Mouse (Mus musculus) hindbrain, embryonic 13.5 days (tissue): ENCODE measurements at regions not wholly inside any gene's neighbourhood (a gene's known extent, or its start where the extent isn't known, plus 50 kb on each side); places are given as distances from the start of the nearest gene placed in this dataset.

Experiments
- ATAC-seq: fragments of 200-750 bp; cut with Nextera tagmentation; 2 replicates; pipeline ENCODE4 v1.8.0; 2017; ENCODE audit warnings: moderate TSS enrichment; ENCODE audit not compliant: low FRiP score
- H3K27ac ChIP-seq: fragments of 300-500 bp; sonication (generic); 2 replicates; pipeline ENCODE4 v1.5.1; 2015; ENCODE audit warnings: inconsistent platforms, mild to moderate bottlenecking, moderate library complexity
- H3K27me3 ChIP-seq: fragments of 300-500 bp; sonication (generic); 2 replicates; pipeline ENCODE4 v1.6.1; 2015; ENCODE audit warnings: mild to moderate bottlenecking, inconsistent platforms
- H3K36me3 ChIP-seq: fragments of 300-500 bp; sonication (generic); 2 replicates; pipeline ENCODE4 v1.6.1; 2015; ENCODE audit warnings: mild to moderate bottlenecking, inconsistent platforms
- H3K4me1 ChIP-seq: fragments of 300-500 bp; sonication (generic); replicated peaks from 2 replicates; pipeline ENCODE4 v1.6.1; 2015; ENCODE audit warnings: inconsistent platforms
- H3K4me2 ChIP-seq: fragments of 300-500 bp; sonication (generic); 2 replicates; pipeline ENCODE4 v1.6.1; 2015; ENCODE audit warnings: inconsistent platforms, mild to moderate bottlenecking, moderate library complexity
- H3K4me3 ChIP-seq: fragments of 300-500 bp; sonication (generic); 2 replicates; pipeline ENCODE4 v1.5.1; 2015; ENCODE audit warnings: mild to moderate bottlenecking, inconsistent platforms
- H3K9ac ChIP-seq: fragments of 300-500 bp; sonication (generic); 2 replicates; pipeline ENCODE4 v1.6.1; 2015; ENCODE audit warnings: mild to moderate bottlenecking, inconsistent platforms
- H3K9me3 ChIP-seq: fragments of 300-500 bp; sonication (generic); 2 replicates; pipeline ENCODE4 v1.6.1; 2016; ENCODE audit warnings: inconsistent platforms
- WGBS: fragments of 180-500 bp; shearing (Covaris S2); methylation state at CpG from one replicate; pipeline ENCODE4 v1.1.7; 2015; 5-methylcytosine and 5-hydroxymethylcytosine counted together

GRCm38 (mm10) chr15:52166595-52167443 lies 1717.9 kb upstream of the Gm7489 start:
- Histone ChIP-seq H3K27ac (no peak overlapping the region), H3K27me3 (no peaks in the 10 kb centered on the region), H3K4me2 (no peak overlapping the region), H3K9me3 (no peaks in the 10 kb centered on the region), H3K36me3 (no peaks in the 10 kb centered on the region), H3K9ac (no peak overlapping the region), H3K4me3 (no peak overlapping the region), H3K4me1 (peaks cover 8% of the 10 kb centered on the region)
- ATAC-seq, result no peak
- 66% methylated on average over 10 of the region's 10 CpGs for whole genome bisulfite sequencing

GRCm38 (mm10) chr15:52167811-52168210 lies 1716.9 kb upstream of the Gm7489 start:
- no peak overlapping the region for H3K4me3 ChIP-seq
- no peak overlapping the region for H3K27ac ChIP-seq
- no peak for ATAC-seq
- H3K27me3 ChIP-seq, result no peaks in the 10 kb centered on the region
- H3K9ac ChIP-seq, result no peak overlapping the region
- no peaks in the 10 kb centered on the region; the same call in 1 of the 2 replicates for H3K4me1 ChIP-seq
- H3K4me2 ChIP-seq, result no peak overlapping the region
- H3K36me3 ChIP-seq, result no peaks in the 10 kb centered on the region
- 88% methylated on average over 5 of the region's 5 CpGs for WGBS
- no peaks in the 10 kb centered on the region for H3K9me3 ChIP-seq

- Histone ChIP-seq H3K4me3 (no peak overlapping the region), H3K4me1 (no peaks in the 10 kb centered on the region), H3K4me2 (no peak overlapping the region), H3K9ac (no peak overlapping the region), H3K27ac (no peak overlapping the region), H3K27me3 (no peaks in the 10 kb centered on the region), H3K9me3 (no peaks in the 10 kb centered on the region), H3K36me3 (no peaks in the 10 kb centered on the region)
- ATAC-seq, result no peak
- 94% methylated on average over 1 of the region's 1 CpGs for WGBS
Observed at GRCm38 (mm10) chr15:52176951-52177350, 1707.8 kb upstream of the Gm7489 start.

GRCm38 (mm10) chr15:52178668-52179067 lies 1706.0 kb upstream of the Gm7489 start:
- H3K9ac ChIP-seq, result no peak overlapping the region
- no peak for ATAC-seq
- H3K36me3 ChIP-seq, result no peaks in the 10 kb centered on the region
- H3K9me3 ChIP-seq, result no peaks in the 10 kb centered on the region
- H3K27me3 ChIP-seq, result no peaks in the 10 kb centered on the region
- no peak overlapping the region for H3K4me3 ChIP-seq
- H3K27ac ChIP-seq, result no peak overlapping the region
- no peak overlapping the region for H3K4me2 ChIP-seq
- 87% methylated on average over 3 of the region's 3 CpGs for WGBS
- no peaks in the 10 kb centered on the region for H3K4me1 ChIP-seq

- Histone ChIP-seq H3K27me3 (no peaks in the 10 kb centered on the region), H3K4me3 (no peak overlapping the region), H3K9ac (no peak overlapping the region), H3K4me1 (no peaks in the 10 kb centered on the region), H3K27ac (no peak overlapping the region), H3K36me3 (no peaks in the 10 kb centered on the region), H3K9me3 (no peaks in the 10 kb centered on the region), H3K4me2 (no peak overlapping the region)
- no peak for ATAC-seq
Observed at GRCm38 (mm10) chr15:52179379-52179778, 1705.3 kb upstream of the Gm7489 start.

GRCm38 (mm10) chr15:52191176-52191575 lies 1693.5 kb upstream of the Gm7489 start:
- H3K9ac ChIP-seq, result no peak overlapping the region
- ATAC-seq, result no peak
- no peak overlapping the region for H3K27ac ChIP-seq
- no peak overlapping the region for H3K4me2 ChIP-seq
- H3K9me3 ChIP-seq, result no peaks in the 10 kb centered on the region
- no peaks in the 10 kb centered on the region for H3K4me1 ChIP-seq
- 65% methylated on average over 3 of the region's 3 CpGs for WGBS
- H3K27me3 ChIP-seq, result no peaks in the 10 kb centered on the region
- H3K4me3 ChIP-seq, result no peak overlapping the region
- H3K36me3 ChIP-seq, result no peaks in the 10 kb centered on the region

- Histone ChIP-seq H3K9me3 (no peaks in the 10 kb centered on the region), H3K4me1 (no peaks in the 10 kb centered on the region), H3K4me2 (no peak overlapping the region), H3K4me3 (no peak overlapping the region), H3K27ac (no peak overlapping the region), H3K36me3 (no peaks in the 10 kb centered on the region), H3K27me3 (no peaks in the 10 kb centered on the region), H3K9ac (no peak overlapping the region)
- no peak for ATAC-seq
- WGBS, result 69% methylated on average over 3 of the region's 3 CpGs
Observed at GRCm38 (mm10) chr15:52207271-52207670, 1677.4 kb upstream of the Gm7489 start.

GRCm38 (mm10) chr15:52232442-52232841 lies 1652.3 kb upstream of the Gm7489 start:
- Histone ChIP-seq H3K4me1 (no peaks in the 10 kb centered on the region), H3K36me3 (no peaks in the 10 kb centered on the region), H3K9ac (no peak overlapping the region), H3K27me3 (no peaks in the 10 kb centered on the region), H3K27ac (no peak overlapping the region), H3K9me3 (no peaks in the 10 kb centered on the region), H3K4me3 (no peak overlapping the region), H3K4me2 (no peak overlapping the region)
- 93% methylated on average over 5 of the region's 5 CpGs for WGBS
- ATAC-seq, result no peak

- H3K4me1 ChIP-seq, result no peaks in the 10 kb centered on the region
- no peak overlapping the region for H3K27ac ChIP-seq
- H3K27me3 ChIP-seq, result no peaks in the 10 kb centered on the region
- H3K9ac ChIP-seq, result no peak overlapping the region
- H3K36me3 ChIP-seq, result no peaks in the 10 kb centered on the region
- H3K4me2 ChIP-seq, result no peak overlapping the region
- H3K4me3 ChIP-seq, result no peak overlapping the region
- ATAC-seq, result no peak
- no peaks in the 10 kb centered on the region for H3K9me3 ChIP-seq
- WGBS, result 77% methylated on average over 8 of the region's 8 CpGs
Observed at GRCm38 (mm10) chr15:52236220-52236619, 1648.5 kb upstream of the Gm7489 start.

- H3K27me3 ChIP-seq, result no peaks in the 10 kb centered on the region
- no peaks in the 10 kb centered on the region for H3K4me1 ChIP-seq
- no peak for ATAC-seq
- H3K4me2 ChIP-seq, result no peak overlapping the region
- H3K4me3 ChIP-seq, result no peak overlapping the region
- no peaks in the 10 kb centered on the region for H3K9me3 ChIP-seq
- H3K27ac ChIP-seq, result no peak overlapping the region
- WGBS, result 90% methylated on average over 1 of the region's 1 CpGs
- no peaks in the 10 kb centered on the region for H3K36me3 ChIP-seq
- no peak overlapping the region for H3K9ac ChIP-seq
Observed at GRCm38 (mm10) chr15:52242890-52243289, 1641.8 kb upstream of the Gm7489 start.
